Mouse (Mus musculus) cerebellum, postnatal 36 days (tissue): ENCODE results near the gene Ttc30b.
A peak's percentile ranks its signal among the peaks of the same experiment; 100 is the strongest.
"Not testable (repeated sequence)": the region's sequence is repeated elsewhere in the genome, so short reads cannot be mapped to it uniquely, and the experiment has no call there.

Source experiments
- DNase-seq, 2 experiments: peaks; one replicate each; pipeline ENCODE4 v3.0.0; 2021 to 2022; ENCODE audit warnings: mixed read lengths in 2 of 2

Ttc30b gene

GRCm38 (mm10) chr2:75950685-75951084, 12.3 kb upstream of the Ttc30b start:
- DNase-seq: no peak

- DNase-seq: peak in 1 of 2 experiments; percentile 31
These were observed 767 bp downstream of the Ttc30b start for GRCm38 (mm10) chr2:75937520-75938116.

- DNase-seq: not testable (repeated sequence)
These were observed 1.7 kb downstream of the Ttc30b start for GRCm38 (mm10) chr2:75936685-75937084.

GRCm38 (mm10) chr2:75933541-75933940, 4.8 kb downstream of the Ttc30b start:
- DNase-seq: no peak

- no peak for DNase-seq
These were observed 7.4 kb downstream of the Ttc30b start for GRCm38 (mm10) chr2:75930941-75931340.

- DNase-seq: no peak
These were observed 8.5 kb downstream of the Ttc30b start for GRCm38 (mm10) chr2:75929786-75930444.

- DNase-seq: peak; percentile 47 to 54
These were observed 9.2 kb downstream of the Ttc30b start for GRCm38 (mm10) chr2:75929141-75929540.

- no peak for DNase-seq
These were observed 10.4 kb downstream of the Ttc30b start for GRCm38 (mm10) chr2:75928011-75928410.

- no peak for DNase-seq
These were observed 12.3 kb downstream of the Ttc30b start for GRCm38 (mm10) chr2:75926061-75926460.

- no peak for DNase-seq
These were observed 14.5 kb downstream of the Ttc30b start for GRCm38 (mm10) chr2:75923807-75924340.

GRCm38 (mm10) chr2:75915040-75915439, 23.3 kb downstream of the Ttc30b start:
- no peak for DNase-seq

- no peak for DNase-seq
These were observed 31.2 kb downstream of the Ttc30b start for GRCm38 (mm10) chr2:75907142-75907541.

- no peak for DNase-seq
These were observed 36.5 kb downstream of the Ttc30b start for GRCm38 (mm10) chr2:75901869-75902268.

- no peak for DNase-seq
These were observed 38.1 kb downstream of the Ttc30b start for GRCm38 (mm10) chr2:75900281-75900680.

- no peak for DNase-seq
These were observed 42.7 kb downstream of the Ttc30b start for GRCm38 (mm10) chr2:75895711-75896110.

GRCm38 (mm10) chr2:75891981-75892380, 46.4 kb downstream of the Ttc30b start:
- no peak for DNase-seq
